Mouse (Mus musculus) embryo, embryonic 11 days (tissue): ENCODE results near the gene Zan.

Experiments
- DNase-seq: peaks from one replicate; pipeline ENCODE4 v3.0.0-alpha.2; 2015

Gene Zan

DNA sequence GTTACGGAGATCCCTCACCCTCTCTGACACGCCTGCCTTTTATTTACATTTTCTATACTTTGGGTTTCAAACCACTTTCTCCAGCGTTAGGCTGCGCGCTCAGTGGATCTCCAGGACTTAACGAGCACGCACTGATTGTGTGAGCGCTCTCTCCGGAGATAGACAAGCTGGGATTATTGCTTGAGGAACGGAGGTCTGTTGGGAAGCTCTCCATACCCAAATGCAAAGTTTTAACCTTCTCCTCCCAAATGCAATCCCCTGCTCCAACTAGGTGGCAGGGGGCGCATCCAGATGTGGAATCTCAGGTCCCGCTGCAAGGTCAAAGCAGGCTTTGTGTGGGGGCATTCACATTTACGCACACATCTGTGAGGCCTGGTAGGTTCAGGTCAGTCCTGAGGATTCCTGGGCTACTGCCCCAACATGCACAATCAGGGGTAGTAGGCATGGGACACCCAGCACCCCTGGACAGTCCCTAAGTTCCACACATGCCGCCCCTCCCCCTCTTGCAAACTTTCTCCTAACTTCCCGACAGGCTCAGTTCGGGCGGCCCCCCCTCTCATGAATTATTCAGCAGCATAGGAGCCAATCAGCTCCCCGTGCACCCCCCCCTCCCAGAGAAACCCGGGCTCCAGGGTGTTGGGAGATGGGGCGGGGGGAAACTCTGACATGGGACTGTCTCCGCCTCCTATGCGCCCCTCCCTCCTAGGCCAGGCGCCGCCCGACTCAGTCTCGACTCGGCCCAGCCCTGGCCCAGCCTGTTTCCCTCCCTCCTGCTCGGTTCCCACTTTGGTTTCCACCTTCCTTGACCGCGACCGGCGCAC is 127.3 kb downstream of the Zan start, which contains the start of gene Ephb4:
TSS of gene Ephb4 (plus strand) at position 726 of the 821 bp plus-strand sequence.
- peak; percentile 96 for DNase-seq

DNA sequence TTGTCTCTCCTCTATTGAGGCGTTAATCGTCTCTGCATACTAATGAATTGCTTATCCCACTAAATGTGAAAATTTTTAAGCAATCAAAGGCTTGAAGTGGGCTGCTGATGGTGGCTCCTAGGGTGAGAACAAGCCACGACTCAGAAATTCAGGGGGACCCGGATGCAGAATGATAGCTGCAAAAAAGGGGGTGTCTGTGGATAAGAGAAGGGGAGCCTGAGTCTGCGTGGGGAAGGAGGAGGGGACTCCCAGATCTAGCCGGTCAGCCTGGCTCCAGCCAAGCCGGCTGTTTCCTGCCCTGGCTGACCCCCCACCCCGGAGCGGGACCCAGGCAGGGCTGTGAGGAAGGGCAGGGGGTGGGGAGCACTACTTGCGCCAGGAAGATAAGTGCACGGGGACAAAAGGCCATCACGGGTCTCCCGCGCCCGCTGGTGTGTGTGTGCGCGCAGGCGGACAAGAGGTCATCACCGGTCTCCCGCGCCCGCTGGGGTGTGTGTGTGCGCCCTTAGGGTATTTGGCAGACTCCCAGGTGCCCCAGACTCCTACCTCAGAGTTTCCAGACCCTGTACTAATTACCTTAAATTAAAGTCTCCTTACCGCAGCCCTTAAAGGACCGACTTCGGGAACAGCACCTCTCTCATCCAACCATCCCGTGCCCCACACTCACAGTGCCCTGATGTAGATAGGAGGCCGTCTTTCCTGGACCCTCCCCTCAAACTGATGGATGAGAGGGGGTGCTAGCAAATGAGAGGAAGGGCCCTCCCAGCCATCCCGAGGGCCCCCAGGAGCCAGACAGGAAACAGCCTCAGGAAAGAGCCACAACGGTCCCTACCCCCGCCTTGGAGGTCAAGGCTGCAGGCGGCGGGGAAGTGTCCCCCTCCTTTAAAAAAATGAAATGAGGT is 128.1 kb downstream of the Zan start:
- DNase-seq: peak; percentile 74

GRCm38 (mm10) chr5:137347856-137348255 is 129.0 kb downstream of the Zan start:
- peak; percentile 42 for DNase-seq

DNA sequence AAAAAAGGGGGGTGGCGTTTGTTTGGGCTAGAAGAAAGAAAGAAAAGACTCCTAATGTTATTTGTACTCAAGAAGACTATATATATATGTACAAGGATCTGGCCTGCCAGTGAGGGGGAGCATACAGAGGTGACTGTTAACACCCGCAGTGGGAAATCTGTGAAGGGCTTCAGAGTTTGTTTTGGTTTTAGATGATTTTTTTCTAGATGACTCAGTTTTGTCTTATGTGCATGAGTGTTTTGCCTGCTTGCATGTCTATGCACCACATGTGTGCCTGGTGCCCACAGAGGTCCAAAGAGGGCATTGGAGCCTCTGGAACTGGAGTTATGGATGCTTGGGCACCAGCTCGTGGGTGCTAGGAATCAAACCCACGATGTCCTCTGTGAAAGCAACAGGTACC is 129.9 kb downstream of the Zan start:
- no peak for DNase-seq

DNA sequence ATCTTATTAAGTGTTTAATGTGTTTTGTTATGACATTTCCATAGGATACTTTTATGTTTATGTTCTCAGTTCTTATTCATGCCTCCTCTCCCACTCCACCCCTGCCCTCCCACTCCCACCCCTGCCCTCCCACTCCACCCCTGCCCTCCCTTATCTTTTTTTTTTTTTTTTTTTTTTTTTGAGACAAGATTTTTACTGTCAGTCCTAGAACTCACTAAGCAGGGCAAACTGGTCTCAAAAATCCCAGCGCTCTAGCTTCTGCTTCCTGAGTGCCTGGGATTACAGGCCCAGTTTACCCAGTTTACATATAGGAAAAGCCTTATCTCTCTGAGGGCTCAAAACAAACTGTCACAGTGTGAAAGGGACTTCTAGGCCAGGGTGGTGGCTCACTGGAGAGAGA is 130.5 kb downstream of the Zan start:
- no peak for DNase-seq

DNA sequence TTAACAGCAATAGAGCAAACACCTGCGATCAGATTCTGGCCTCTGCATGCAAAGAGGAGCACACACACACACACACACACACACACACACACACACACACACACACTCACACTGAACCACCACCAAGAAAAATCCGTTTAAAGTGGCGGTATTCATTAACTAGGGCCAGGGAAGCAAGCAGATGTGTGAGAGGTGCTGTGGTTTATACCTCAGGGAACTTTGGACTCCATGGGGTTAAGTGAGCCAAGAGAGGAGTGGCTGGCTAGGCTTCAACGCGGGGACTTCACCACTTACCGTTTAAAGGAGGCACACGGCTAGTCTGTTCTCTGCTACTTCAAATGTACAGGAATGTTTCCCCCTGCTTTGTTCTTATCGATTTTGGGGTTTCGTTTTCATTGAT is 131.0 kb downstream of the Zan start:
- no peak for DNase-seq

DNA sequence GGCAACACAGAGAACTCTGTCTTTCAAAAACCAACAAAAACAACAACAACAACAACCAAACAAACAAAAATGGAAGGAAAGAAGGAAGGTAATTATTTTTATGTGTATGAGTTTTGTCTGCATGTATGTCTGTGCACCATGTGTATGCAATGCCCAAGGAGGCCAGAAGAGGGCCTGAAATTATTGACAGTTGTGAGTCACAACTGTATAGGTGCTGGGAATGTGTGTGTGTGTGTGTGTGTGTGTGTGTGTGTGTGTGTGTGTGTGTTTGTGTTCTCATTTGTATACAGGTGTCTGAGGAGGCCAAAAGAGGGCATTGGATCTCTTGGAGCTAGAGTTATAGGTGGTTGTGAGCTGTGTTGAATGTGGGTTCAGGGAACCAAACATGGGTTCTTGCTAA is 133.0 kb downstream of the Zan start:
- DNase-seq: no peak

DNA sequence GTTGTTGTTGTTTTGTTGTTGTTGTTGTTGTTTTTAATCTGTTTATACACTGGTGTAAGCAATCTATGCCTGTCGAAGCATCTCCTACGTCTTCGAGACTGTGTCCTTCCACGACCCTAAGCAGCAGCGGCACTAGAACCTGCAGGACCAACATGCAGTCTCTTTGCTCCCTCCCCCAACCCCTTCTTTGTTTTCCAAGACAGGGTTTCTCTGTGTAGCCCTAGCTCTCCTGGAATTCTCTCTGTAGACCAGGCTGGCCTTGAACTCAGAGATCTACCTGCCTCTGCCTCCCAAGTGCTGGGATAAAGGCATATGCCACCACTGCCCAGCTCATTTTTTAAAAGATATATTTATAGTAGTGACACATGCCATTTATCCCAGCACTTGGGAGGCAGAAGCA is 133.5 kb downstream of the Zan start:
- no peak for DNase-seq

DNA sequence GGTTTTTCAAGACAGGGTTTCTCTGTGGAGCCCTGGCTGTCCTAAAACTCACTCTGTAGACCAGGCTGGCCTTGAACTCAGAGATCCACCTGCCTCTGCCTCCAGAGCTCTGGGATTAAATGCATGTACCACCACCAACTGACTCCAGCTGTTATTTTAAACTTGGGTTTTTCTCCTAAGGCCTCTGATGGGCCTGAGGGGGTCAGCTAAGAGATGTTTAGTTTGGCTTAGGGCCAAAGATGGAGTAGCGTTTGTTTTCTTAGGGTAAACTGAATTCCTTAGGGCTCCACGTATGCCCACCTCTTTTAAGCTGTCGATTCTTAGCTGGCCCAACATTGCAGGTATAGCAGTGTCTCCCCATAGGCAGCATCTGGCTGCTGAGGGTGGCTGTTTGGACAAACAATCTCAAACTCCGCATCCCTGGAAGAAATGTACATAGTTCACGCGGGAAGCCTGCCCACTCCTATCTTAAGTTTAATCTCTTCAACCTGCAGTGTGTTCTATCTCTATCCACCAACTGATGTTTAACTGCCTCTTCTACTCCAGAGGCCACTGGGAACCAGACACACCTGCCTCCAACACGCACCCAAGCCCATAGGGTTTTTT is 134.4 kb downstream of the Zan start:
- DNase-seq: no peak

GRCm38 (mm10) chr5:137340222-137340621 is 136.6 kb downstream of the Zan start:
- DNase-seq: no peak

GRCm38 (mm10) chr5:137339290-137339979 is 137.4 kb downstream of the Zan start:
- DNase-seq: peak; percentile 47

DNA sequence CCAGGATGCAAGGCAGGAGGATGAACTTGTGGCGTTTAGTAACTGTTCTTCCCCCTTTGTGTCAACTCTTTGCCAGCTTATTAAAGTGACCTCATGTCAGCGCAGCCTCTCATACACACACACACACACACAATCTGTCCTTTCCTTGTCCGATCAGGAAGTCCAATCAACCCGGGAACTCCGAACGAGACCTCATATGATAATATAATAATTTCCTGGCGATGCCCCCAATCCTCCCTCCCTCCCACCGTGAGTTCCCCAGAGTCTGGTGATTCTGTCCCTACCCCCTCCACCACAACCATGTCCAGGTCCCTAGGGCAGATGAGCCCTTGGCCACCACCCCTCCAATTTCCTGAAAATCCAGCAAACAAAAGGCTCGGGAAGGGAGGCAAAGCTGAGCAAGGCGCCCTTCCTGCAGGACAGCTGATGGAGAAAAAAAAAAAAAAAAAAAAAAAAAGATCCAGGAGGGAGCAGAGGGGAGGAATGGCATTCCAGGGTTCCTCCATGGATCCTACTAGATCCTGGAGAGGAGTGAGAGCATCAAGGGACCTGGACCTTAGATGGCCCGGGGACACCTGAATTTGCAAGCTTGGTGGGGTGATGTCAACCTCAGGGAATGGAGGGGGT is 138.1 kb downstream of the Zan start:
- DNase-seq: peak; percentile 59

- DNase-seq: peak; percentile 94
Measured at GRCm38 (mm10) chr5:137338256-137338655, 138.6 kb downstream of the Zan start.

DNA sequence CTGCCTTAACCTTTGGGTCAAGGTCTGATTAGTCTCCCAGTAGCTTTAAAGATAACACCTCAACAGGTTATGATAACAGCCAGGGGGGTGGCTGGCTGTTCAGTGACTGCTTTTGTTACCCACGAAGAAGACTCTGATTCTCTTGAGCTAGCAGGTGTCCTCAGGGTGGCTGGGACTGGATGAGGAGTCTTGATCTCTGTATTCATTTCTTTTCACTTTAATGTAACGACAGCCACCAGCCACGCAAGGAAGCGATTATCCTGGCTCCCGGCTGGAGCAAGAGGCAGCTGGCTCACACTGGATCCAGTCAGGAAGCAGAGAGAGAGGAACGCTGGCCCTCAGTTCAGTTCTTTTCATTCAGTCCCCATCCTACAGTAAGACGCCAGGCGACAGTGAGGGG is 139.7 kb downstream of the Zan start:
- no peak for DNase-seq

GRCm38 (mm10) chr5:137335066-137335465 is 141.8 kb downstream of the Zan start:
- DNase-seq: no peak

- DNase-seq: no peak
Measured at GRCm38 (mm10) chr5:137334317-137334716, 142.5 kb downstream of the Zan start.

GRCm38 (mm10) chr5:137333512-137334174 is 143.2 kb downstream of the Zan start, which contains the start of gene Slc12a9:
Slc12a9 (minus strand) TSS chr5:137333597.
- DNase-seq: peak; percentile 98

GRCm38 (mm10) chr5:137332857-137333511 is 143.9 kb downstream of the Zan start:
- no peak for DNase-seq

DNA sequence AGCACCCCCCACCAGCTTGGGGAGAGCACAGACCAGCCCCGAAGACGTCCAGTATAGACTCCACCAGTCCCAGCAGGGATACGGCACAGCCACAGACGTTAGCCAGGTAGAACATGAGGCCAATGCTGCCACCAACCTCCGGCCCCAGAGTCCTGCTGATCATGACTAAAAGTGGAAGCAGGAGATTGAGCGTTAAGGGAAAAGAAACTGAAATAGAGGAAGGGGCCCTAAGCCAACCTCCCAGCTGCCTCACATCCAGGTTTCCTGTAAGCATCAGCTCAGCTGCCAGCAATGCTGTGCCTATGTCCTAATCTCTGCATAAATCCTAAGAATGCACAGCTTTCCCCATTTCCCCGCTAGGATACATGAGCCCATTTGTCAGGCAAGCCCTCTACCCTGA is 146.0 kb downstream of the Zan start:
- no peak for DNase-seq
